Mouse (Mus musculus) liver, embryonic 14.5 days (tissue): ENCODE results near the gene Actrt3.

ENCODE experiments used
- CTCF ChIP-seq: IDR thresholded peaks from 2 replicates; pipeline ENCODE4 v1.5.1; 2016; ENCODE audit warnings: antibody characterized with exemption, low read depth, control low read depth
- EP300 ChIP-seq: IDR thresholded peaks from 2 replicates; pipeline ENCODE4 v1.6.1; 2016; ENCODE audit warnings: antibody characterized with exemption, low read depth

GRCm38 (mm10) chr3:30601175-30601574, 1.4 kb upstream of the Actrt3 start:
- TF ChIP-seq CTCF (no peak), EP300 (peak; percentile 67)
